Mouse (Mus musculus) adrenal gland, postnatal 10 days (tissue): ENCODE measurements around the gene Spdye4b. TPM values are rescaled to one million over a fixed set of nuclear protein-coding genes. Genes with fewer than 3 reads are reported as not detected.
"Not testable (repeated sequence)": the region's sequence is repeated elsewhere in the genome, so short reads cannot be mapped to it uniquely, and the experiment has no call there.

ENCODE experiments used
- DNase-seq: peaks from one replicate; pipeline ENCODE4 v3.0.0; 2021; ENCODE audit warnings: mixed read lengths
- long read RNA-seq, 2 experiments: library from polyadenylated mRNA; stranded (forward); transcript quantifications; one replicate each; pipeline ENCODE4 v2.0.0; 2021
- total RNA-seq, 2 experiments: library from RNA; stranded (reverse); gene quantifications; 2 replicates each; pipeline ENCODE4 v1.2.3; 2021

Gene Spdye4b
- not detected for total RNA-seq
- long read RNA-seq, experiment 1: 0 reads
- long read RNA-seq, experiment 2: 0 reads

DNA sequence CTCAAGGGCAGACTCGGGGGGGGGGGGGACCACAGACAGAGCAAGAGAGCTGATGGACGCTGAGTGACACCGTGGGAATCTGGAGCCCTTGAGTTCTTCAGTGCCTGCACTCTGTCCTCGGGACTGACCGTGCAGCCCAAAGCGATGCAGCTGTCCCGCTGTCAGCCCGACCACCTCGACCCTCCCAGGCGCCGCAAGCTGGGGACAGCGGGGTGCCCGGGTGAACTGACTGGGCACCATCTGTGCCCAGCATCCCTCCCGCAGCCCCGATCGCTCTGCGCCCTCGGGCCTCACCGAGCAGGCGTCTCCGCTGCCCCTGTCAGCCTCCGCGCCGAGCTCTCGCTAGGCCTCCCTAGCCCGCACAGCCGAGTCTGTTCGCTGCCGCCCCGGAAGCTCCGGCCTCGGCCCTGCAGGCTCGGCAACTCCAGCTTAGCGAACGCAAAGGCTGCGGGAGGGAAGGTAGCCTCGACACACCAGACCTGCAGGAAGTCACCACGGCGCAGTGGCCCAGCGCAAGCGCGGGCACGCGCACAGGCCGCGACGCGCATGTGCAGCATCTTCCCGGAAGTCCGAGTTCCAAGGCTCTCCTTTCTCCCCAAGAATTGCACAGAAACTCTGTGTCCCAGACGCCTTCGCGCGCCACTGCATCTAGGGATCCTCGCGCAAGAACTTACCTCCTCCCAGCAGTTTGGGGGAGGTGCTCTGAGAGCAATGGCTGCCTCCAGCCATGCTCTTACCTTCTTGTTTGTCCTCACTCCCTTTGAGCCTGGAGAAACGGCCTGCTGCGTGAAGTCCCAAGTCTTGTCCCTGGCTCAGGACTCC, at the start of gene Spdye4b, which contains the start of gene Rbak:
Spdye4b (plus strand) TSS at position 763 of the 822 bp plus-strand sequence.
Rbak (minus strand) TSS at position 521 of the 822 bp plus-strand sequence.
- DNase-seq: peak; percentile 94

DNA sequence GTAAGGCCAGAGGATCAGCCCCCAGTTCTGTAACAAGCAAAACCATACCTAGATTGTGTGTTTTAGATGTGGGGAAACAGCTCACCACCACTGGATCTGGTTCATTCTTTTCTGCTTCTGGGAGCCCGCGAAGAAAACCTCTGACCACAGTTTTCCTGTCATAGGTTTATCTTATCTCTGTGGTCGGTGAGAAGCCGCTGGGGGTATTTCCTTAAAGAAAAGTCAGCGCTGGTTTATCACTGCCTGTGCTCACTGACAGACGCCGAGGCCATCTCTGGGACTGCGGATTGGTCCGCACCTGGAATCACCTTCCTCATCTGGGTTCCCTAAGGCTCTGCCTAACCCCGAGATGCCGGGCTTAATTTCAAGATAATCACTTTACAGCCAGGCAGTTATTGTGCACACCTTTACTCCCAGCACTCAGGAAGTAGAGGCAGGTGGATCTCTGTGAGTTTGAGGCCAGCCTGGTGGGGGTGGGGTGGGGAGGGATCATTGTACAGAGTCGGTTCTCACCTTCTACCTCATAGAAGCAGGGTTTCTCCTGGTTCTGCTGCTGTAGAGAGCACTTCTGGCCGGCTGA, 47.8 kb upstream of the Spdye4b start:
- DNase-seq: no peak

DNA sequence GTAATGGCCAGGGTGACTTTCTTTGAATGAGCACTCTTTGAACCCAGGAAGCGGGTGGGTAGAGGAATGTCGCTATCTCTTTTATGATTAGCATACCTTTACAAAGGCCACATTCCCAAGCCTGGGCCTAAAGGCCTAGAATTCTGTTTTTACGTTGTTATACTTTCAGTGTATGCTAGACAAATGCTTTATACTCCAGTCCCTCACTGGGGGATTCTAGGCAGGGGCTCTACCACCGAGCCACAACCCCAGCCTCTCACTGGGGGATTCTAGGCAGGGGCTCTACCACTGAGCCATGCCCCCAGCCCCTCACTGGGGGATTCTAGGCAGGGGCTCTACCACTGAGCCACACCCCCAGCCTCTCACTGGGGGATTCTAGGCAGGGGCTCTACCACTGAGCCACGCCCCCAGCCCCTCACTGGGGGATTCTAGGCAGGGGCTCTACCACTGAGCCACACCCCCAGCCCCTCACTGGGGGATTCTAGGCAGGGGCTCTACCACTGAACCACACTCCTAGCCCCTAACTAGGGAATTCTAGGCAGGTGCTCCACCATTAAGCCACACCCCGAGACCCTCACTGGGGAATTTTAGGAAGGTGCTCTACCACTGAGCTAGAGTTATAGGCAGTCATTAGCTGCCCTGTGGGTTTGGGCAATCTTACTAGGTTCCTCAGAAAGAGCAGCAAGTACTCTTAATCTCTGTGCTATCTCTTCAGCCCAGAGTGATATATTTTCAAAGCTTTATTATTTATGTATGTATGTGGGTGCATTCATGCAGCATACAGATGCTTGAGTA, 46.4 kb upstream of the Spdye4b start:
- DNase-seq: not testable (repeated sequence)

DNA sequence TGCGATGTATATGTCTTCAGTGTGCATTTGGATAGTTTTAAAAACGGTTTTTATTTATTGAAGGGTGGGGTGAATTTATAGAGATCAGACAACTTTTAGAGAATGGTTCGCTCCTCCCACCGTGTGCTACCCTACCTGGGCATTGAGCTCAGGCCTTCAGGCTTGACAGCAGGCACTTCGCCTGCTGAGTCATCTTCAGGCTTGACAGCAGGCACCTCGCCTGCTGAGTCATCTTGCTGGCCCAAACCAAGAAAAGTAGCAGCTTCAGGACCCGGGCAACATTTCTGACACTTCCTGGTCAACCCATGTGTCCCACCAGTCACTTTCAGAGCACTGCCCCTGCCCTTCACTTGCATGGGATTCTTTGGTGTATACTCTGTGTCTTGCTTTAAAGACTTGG, 45.8 kb upstream of the Spdye4b start:
- no peak for DNase-seq

DNA sequence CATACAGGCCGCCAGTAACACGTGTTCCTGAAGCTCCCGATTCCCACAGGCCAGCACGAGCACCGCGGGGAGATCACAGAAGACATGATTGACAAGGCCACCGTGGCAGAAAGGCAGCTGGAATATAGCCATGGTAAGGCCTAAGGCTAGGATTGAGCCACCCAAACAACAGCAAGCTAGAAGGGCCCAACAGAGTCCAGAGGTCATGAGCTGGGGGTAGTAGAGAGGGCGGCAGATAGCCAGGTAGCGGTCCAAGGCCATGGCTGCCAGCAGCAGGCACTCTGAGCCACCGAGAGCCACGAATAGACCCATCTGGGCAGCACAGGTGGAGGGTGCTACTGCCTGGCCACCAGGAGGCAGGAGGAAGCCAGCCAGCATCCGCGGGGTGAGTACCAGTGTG, 43.2 kb upstream of the Spdye4b start:
- peak; percentile 6 for DNase-seq

DNA sequence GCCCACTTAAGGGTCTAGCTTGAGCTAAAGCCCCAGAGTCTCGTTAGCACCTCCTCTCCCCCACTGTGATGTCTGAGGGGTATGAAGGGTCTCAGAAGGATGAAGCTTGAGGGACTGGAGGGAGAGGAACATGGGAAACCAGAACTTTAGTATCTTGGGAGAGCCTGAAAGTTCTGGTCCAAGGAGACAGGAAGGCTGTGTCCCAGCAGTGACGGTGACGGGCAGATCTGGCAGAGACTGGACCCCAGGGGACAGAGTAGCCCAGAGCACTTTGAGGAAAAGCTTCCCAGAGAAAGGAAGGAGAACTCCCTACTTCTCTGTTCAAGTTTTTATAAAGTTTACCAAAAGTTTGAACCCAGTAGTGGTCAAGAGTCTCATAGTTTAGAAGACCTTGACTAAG, 33.3 kb upstream of the Spdye4b start, which contains the start of gene Olfr718-ps1:
Olfr718-ps1 (minus strand) TSS at position 101 of the 400 bp plus-strand sequence.
- no peak for DNase-seq

DNA sequence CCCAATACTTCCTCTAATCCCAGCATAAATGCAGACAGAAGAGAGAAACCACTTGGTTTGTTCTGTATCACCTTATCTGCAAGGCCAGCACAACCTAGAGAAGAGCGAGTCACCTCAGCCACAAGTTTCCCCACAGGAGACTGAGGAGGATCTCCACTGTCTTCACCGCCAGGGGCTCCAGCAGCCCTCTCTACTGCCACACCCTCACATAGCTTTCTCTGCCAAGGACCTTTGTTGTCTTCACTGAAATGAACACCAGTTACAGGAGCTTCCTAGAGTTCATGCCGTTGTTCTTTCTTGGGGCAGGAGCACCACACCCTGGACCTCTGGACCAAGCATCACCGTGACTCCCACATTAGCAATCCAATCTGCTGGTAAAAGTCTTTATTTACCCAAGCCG, 32.2 kb upstream of the Spdye4b start:
- no peak for DNase-seq

DNA sequence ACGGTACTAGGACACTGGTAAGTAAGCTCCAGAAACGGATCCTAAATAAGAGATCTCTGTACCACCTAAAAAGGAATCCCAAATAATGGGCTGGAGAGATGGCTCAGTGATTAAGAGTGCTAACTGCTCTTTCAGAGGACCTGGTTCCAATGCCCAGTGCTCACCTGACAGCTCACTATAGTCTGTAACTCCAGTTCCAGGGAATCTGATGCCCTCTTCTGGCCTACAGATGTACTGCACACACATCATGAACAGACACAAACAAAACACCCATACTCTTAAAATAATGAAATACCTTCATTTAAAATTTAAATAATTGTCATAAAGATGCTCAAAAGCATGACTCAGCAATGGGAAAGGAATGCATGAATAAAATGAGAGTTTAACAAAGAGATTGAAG, 31.3 kb upstream of the Spdye4b start:
- no peak for DNase-seq

DNA sequence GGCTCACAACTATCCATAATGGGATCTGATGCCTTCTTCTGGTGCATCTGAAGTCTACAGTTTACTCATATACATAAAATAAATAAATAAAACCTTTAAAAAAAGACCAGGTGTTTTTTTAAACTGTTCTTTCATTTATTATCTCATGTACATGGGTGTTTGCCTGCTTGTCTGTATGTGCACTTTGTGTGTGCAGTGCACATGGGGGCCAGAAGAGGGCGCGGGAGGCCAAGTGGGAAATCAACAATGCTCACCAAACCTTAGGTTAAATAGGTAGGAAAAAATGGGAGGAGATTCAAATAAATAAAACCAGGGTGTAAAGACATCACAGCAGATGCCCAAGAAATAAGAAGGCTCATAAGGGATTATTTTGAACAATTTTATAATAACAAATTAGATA, 30.8 kb upstream of the Spdye4b start:
- DNase-seq: no peak

DNA sequence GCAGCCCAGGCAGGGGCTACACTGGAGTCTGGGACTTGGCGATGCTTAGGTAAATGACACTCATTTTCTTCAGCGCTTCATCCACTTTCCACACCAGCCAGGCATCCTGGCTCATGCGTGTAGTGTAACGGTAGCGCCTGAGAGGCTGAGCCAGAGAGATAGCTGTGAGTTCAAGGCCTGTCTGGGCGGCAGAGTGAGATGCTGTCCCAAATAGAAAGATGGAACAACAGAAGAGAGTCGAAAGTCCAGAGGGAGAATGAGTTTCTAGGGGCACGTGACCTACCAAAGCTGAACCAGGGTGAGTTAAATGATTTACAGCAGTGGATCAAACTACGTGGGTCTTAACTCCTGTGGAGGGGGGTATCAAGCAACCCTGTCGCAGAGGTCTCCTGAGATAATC, 27.1 kb upstream of the Spdye4b start:
- no peak for DNase-seq

DNA sequence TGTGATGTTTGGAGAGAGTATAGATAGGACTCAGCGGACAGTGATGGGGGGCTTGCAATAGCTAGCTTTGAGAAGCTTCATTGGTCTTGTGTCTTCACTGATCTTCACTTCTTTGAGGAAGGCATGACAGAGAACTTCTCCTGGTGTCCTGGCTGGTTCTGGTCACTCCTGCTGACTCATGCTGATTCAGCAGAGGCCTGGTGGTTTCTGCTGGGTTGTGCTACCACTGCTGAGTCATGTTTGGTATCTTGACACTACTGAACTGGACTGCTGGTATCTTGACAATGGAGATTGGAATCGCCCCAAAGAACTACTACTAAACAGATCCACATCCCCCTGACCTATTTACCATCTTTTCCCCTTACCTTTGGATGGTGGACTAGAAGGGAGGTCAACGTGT, 25.3 kb upstream of the Spdye4b start:
- DNase-seq: no peak

DNA sequence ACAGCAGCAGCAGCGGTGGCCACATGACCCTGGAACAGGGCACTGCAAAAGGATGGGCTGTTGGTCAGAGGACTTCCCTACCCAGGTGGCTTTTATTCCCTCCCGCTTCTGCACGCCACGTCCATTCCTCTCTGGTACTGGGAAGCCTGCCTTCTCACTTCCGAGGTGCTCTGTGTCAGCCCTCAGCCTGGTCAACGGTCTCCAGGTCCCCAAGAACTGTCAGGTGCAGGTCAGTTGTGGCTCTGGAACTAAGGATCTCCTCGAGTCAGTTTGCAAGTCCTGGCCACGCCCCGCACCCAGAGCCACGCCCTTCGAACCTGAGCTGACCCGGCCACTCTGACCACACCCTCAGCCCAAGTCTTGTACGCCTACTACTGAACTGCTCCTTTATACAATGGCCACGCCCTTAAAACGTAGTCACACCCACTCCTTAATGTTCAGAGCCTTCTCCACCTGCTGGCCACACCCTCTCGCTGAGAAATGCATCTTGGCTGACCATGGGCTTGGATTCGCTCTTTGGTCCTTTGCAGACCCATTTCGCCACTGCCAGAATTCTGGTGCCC, 15.2 kb upstream of the Spdye4b start:
- DNase-seq: no peak

DNA sequence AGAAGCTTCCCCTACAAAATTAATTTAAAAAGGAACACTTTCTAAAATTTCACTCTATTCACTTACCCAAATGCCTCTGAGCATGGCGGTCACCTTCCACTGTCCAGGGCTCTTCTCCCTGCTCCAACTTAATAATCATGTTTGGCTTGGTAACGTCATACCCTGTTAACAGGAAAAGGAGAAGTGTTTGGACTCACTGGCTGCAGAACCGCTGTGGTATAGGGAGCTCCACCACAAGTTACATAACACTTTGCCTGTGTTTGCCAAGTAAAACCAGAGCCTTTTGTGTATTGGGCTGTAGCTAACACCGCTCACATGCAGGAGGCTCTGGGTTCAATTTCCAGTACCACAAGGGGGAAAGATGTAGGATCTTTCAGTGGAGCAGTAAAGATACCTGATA, 4.8 kb upstream of the Spdye4b start:
- no peak for DNase-seq

DNA sequence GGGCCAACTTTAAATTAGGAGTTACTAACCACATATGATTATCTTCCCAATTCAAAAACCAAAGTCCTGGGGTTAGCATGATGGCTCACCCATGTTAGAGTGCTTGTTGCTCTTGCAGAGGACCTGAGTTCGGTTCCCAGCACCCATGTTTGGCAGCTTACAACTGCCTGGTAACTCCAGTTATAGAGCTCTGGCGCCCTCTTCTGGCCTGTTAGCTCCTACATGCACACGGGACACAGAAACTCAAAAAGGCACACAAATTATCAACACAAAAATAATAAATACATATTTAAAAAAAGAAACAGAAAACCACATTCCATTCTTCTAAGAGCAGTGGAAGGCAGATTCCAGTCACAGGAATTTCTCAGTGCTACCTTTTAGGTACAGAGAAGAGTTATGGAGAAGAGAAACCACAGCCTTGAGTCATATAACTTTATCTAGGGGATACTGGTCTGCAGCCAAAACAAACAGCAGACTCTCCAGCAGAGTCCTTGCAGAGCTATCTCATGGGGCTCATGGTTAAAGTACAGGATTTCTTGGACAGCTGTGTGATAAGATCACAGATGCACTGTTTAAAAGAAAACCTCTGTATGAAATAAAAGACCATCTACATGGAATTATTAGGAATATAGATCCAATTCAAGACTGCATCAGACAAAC, 3.1 kb upstream of the Spdye4b start:
- DNase-seq: peak; percentile 38

DNA sequence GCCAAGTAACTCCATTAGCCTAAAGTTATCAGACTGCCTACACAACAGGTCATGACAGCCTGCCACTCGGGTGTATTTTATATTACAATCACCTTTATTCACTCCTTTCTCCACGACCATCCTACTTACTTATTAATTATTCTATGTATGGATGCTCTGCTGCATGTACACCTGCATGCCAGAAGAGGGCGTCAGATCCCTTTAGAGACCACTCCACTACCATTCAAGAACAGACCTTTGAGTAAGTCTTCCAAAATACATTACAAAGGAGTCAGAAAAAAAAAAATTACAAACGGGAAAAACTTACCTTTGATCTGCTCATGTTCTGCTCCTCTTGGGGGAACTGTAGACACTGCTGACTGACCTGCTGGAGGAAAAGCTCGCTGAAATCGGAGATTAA, 1.6 kb upstream of the Spdye4b start:
- DNase-seq: peak; percentile 13

DNA sequence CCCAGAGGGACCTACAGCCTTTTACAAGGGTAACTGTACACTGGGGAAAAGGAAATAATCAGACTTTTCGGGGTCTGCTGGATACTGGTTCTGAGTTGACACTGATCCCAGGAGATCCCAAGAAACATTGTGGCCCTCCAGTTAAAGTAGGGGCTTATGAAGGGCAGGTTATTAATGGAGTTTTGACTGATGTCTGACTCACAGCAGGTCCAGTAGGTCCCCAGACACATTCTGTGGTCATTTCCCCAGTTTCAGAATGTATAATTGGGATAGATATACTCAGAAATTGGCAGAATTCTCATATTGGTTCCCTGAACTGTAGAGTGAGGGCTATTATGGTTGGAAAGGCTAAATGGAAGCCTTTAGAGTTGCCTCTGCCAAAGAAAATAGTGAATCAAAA, 7.2 kb downstream of the Spdye4b start:
- not testable (repeated sequence) for DNase-seq

DNA sequence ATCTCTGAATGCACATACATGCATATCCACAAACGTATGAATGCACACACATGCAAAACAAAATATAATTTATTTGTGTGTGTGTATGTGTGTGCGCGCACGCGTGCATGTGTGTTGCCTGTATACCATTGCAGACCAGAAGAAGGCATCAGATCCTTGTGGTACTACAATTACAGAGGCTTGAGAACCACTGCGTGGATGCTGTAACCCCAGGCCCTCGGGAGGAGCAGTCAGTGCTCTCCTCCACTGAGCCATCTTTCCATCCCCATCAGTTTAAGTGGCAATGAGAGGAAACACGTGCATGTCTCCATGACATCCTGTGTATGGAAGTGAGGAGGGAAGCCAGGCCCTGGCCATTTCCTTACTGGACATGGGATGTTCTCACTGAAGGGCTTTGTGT, 12.0 kb downstream of the Spdye4b start:
- no peak for DNase-seq

DNA sequence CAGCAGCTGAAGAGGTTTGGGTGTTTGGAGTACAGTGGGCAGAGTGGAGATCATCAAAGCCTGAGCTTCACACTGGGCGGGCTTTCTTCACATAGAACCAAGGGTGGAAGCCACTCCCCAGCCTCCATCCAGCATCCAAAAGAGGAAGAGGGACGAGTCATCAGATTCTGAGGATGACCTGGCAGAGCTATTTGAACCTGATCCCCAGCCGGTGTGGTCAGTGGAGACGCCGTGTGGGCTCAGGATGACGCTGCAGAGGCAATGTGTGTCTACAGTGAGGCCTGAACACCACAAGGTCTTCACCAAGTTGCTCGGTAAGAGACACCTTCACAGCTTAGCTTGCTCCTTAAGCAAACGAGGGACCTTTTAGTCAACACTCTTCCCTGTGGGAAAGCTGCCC, 13.9 kb downstream of the Spdye4b start:
- DNase-seq: not testable (repeated sequence)

DNA sequence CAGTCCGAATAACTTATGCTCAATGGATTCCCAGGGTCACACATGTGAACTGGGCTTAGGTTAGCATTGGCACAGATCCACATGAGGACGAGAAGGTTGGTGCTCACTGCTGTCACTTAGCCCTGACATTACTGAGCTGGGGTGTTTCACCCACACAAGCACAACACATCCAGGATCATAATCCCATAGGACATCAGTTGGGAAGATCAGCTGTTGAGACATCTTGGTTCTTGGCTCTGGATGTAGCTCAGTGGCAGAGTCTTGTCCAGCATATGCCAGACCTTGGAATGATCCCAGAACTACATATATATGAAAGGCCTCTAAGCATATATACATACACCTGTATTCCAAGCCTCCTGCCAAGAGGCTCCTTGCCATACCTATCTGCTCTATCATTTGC, 14.3 kb downstream of the Spdye4b start:
- no peak for DNase-seq

DNA sequence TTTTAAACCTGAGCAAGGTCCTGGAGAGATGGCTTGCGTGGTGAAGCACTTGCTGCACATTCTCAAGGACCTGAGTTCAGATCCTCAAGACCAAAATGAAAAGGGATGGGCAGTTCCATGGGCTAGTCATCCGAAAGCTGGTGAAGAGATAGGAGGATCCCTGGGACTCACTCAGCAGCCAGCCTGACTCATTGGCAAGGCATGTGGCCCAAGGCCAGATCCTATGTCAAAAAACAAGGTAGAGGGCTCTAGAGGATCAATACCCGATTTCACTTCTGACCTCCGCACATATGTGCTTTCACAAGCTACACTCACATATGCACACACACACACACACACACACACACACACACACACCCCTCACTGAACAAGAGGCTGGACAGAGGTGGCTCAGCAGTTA, 15.7 kb downstream of the Spdye4b start:
- DNase-seq: peak; percentile 27

DNA sequence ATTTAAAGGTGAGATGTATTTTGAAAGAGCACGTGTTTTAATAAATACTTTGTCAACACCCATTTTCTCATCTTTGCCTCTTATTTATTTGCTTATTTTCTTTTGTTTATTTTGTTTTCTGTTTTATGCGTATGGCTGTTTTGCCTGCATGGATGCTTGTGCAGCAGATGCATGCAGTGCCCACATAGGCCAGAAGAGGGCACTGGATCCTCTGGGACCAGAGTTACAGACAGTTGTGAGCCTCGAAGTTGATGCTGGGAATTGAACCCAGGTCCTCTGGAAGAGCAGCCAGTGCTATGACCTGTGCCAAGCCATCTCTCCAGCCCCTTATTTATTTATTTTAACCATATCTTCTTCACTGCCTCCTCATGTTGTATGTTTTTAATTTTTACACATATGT, 24.2 kb downstream of the Spdye4b start:
- DNase-seq: no peak

DNA sequence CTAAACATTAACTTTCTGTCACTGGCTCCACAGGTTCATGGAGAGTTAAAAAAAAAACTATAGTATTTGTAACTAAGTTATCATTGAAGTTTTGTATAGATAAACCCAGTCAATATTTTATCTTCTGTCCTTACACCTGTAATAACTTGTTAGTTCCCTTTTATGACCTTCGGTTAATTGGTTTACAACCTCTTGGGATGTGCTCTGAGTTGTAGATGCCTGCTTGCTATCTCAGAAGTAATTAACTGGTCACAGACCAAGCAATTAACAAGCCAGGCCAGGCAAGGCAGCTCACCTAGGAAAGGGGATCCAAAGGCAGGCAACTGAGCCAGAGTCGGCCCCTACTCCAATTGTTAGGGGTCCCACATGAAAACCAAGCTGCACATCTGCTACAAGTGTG, 33.0 kb downstream of the Spdye4b start:
- DNase-seq: no peak
